Mouse (Mus musculus) retina, postnatal 1 day (tissue): Measurements from ENCODE around the gene Bcl2l14.
A peak's percentile ranks its signal among the peaks of the same experiment; 100 is the strongest.

Experiments
- DNase-seq: peaks from one replicate; pipeline ENCODE4 v3.0.0-alpha.2; 2012

The Bcl2l14 gene

GRCm38 (mm10) chr6:134448451-134448850 lies 52.3 kb downstream of the Bcl2l14 start:
- no peak for DNase-seq

GRCm38 (mm10) chr6:134449958-134450357 lies 53.8 kb downstream of the Bcl2l14 start:
- DNase-seq: no peak

GRCm38 (mm10) chr6:134450661-134451119 lies 54.6 kb downstream of the Bcl2l14 start:
- no peak for DNase-seq

- peak; percentile 18 for DNase-seq
These were observed 58.0 kb downstream of the Bcl2l14 start for GRCm38 (mm10) chr6:134454093-134454492.

GRCm38 (mm10) chr6:134458376-134458775 lies 62.3 kb downstream of the Bcl2l14 start:
- DNase-seq: no peak

- DNase-seq: no peak
These were observed 65.1 kb downstream of the Bcl2l14 start for GRCm38 (mm10) chr6:134461175-134461574.

GRCm38 (mm10) chr6:134466671-134467229 lies 70.6 kb downstream of the Bcl2l14 start:
- DNase-seq: no peak

GRCm38 (mm10) chr6:134469297-134469696 lies 73.2 kb downstream of the Bcl2l14 start:
- no peak for DNase-seq

- DNase-seq: peak; percentile 19
These were observed 74.7 kb downstream of the Bcl2l14 start for GRCm38 (mm10) chr6:134470857-134471256.

GRCm38 (mm10) chr6:134473143-134473561 lies 77.0 kb downstream of the Bcl2l14 start:
- no peak for DNase-seq

GRCm38 (mm10) chr6:134479481-134479880 lies 83.4 kb downstream of the Bcl2l14 start:
- DNase-seq: no peak

- DNase-seq: no peak
These were observed 90.2 kb downstream of the Bcl2l14 start for GRCm38 (mm10) chr6:134486318-134486717.
